Mouse (Mus musculus) neural tube, embryonic 13.5 days (tissue): ENCODE data around the gene Mpzl1. TPM values are rescaled to one million over a fixed set of nuclear protein-coding genes. Genes with fewer than 3 reads are reported as not detected.

Experiments used
- ATAC-seq: fragments of 200-750 bp; cut with Nextera tagmentation; 2 replicates; pipeline ENCODE4 v1.8.0; 2017; ENCODE audit warnings: low read depth, mild to moderate bottlenecking, moderate TSS enrichment, moderate library complexity
- H3K27ac ChIP-seq: fragments of 300-500 bp; sonication (generic); replicated peaks from 2 replicates; pipeline ENCODE4 v1.5.1; 2015; ENCODE audit warnings: moderate library complexity, mild to moderate bottlenecking, inconsistent platforms
- H3K27me3 ChIP-seq: fragments of 300-500 bp; sonication (generic); 2 replicates; pipeline ENCODE4 v1.6.1; 2015; ENCODE audit warnings: mild to moderate bottlenecking, inconsistent platforms
- H3K36me3 ChIP-seq: fragments of 300-500 bp; sonication (generic); 2 replicates; pipeline ENCODE4 v1.6.1; 2015; ENCODE audit warnings: mild to moderate bottlenecking, inconsistent platforms
- H3K4me1 ChIP-seq: fragments of 300-500 bp; sonication (generic); replicated peaks from 2 replicates; pipeline ENCODE4 v1.6.1; 2015; ENCODE audit warnings: inconsistent platforms
- H3K4me2 ChIP-seq: fragments of 300-500 bp; sonication (generic); 2 replicates; pipeline ENCODE4 v1.6.1; 2015; ENCODE audit warnings: inconsistent platforms, mild to moderate bottlenecking, moderate library complexity
- H3K4me3 ChIP-seq: fragments of 300-500 bp; sonication (generic); 2 replicates; pipeline ENCODE4 v1.5.1; 2015; ENCODE audit warnings: mild to moderate bottlenecking, inconsistent platforms
- H3K9ac ChIP-seq: fragments of 300-500 bp; sonication (generic); 2 replicates; pipeline ENCODE4 v1.6.1; 2015; ENCODE audit warnings: moderate library complexity, mild to moderate bottlenecking, inconsistent platforms
- H3K9me3 ChIP-seq: fragments of 300-500 bp; sonication (generic); 2 replicates; pipeline ENCODE4 v1.6.1; 2016; ENCODE audit warnings: inconsistent platforms
- WGBS: fragments of 180-500 bp; shearing (Covaris S2); methylation state at CpG from one replicate; pipeline ENCODE4 v1.1.7; 2015; 5-methylcytosine and 5-hydroxymethylcytosine counted together
- polyA plus RNA-seq: library from polyadenylated mRNA; unstranded; fragments of >200 nt; fragmentation: Nextera tagmentation; extraction: Ambion mirVana; gene quantifications from 2 replicates; pipeline ENCODE4 v1.2.1, GENCODE M21; 2015

Mpzl1 gene
- polyA plus RNA-seq, 1 experiment from 2014 or later: 159 TPM

GRCm38 (mm10) chr1:165609495-165610320 is 24.6 kb downstream of the Mpzl1 start:
- Histone ChIP-seq H3K9ac (no peak overlapping the region), H3K27ac (peak overlapping the region; percentile 43), H3K9me3 (no peaks in the 10 kb centered on the region), H3K4me3 (no peak overlapping the region), H3K36me3 (peaks cover 36% of the 10 kb centered on the region), H3K27me3 (no peaks in the 10 kb centered on the region), H3K4me2 (no peak overlapping the region), H3K4me1 (peaks cover 20% of the 10 kb centered on the region)
- WGBS: 58% methylated on average over 7 of the region's 7 CpGs
- peak; percentile 40; the same call in 1 of the 2 replicates for ATAC-seq

DNA sequence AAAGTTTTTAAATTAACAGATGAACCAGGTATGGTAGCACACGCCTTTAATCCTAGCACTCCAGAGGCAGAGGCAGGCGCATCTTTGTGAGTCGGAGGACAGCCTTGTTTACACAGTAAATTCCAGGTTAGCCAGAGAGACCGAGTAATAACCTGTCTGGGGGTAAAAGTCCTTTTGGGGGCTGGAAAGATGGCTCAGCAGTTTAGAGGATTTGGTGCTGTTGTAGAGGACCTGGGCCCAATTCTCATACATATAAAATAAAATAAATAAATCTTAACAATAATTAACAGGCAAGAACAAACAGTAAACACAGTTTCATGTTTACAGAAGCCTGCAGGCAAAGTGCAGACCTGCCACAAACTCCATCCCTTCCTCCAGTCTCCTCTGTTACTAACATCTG is 25.4 kb downstream of the Mpzl1 start:
- WGBS: 91% methylated on average over 4 of the region's 4 CpGs
- Histone ChIP-seq H3K36me3 (peaks cover 43% of the 10 kb centered on the region), H3K27ac (no peak overlapping the region), H3K9ac (no peak overlapping the region), H3K4me2 (no peak overlapping the region), H3K4me3 (no peak overlapping the region), H3K4me1 (peaks cover 20% of the 10 kb centered on the region), H3K27me3 (no peaks in the 10 kb centered on the region), H3K9me3 (no peaks in the 10 kb centered on the region)
- no peak for ATAC-seq

DNA sequence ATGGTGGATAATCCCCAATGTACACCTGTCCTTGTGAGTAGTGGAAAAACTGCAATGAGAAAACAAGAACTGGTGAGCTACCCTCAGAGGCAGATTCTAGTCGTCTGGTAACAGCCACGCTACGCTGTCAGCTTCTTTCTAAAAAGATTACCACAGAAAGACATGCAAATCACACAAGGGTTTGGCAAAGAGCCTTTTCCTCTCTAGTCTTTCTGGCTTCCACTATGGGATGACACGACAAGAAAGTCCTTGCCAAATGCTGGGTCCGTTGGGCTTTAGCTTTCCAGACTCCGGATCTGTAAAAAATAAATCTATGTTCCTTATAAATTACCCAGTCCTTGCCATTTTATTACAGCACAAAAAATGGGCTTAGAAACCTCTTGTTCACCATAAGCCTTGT is 28.6 kb downstream of the Mpzl1 start:
- H3K4me1 ChIP-seq: peaks cover 18% of the 10 kb centered on the region
- H3K4me3 ChIP-seq: no peak overlapping the region
- 89% methylated on average over 6 of the region's 6 CpGs for WGBS
- no peak overlapping the region for H3K9ac ChIP-seq
- peaks cover 70% of the 10 kb centered on the region for H3K36me3 ChIP-seq
- H3K27me3 ChIP-seq: no peaks in the 10 kb centered on the region
- no peak overlapping the region for H3K27ac ChIP-seq
- no peak for ATAC-seq
- H3K4me2 ChIP-seq: no peak overlapping the region
- no peaks in the 10 kb centered on the region for H3K9me3 ChIP-seq

DNA sequence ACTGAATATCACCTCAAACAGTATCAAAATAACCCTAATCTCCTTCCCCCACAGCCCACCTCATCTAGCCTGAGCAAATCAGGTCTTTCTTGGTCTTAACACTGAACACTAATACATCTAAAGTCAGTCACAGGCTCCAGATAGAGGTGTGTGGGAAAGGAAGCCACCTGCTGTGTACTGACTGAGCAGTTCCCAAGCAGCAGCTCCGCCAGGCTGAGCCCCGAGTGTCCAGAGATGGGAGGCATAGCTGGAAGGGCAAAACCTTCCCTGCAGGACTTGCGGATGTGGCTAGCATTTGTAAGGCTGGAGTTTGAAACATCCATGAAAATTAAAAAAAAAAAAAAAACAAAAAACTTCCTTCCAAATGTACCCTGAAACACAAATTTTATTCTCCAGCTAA is 29.2 kb downstream of the Mpzl1 start:
- Histone ChIP-seq H3K27ac (no peak overlapping the region), H3K9ac (no peak overlapping the region), H3K27me3 (no peaks in the 10 kb centered on the region), H3K4me1 (peaks cover 11% of the 10 kb centered on the region), H3K4me2 (no peak overlapping the region), H3K9me3 (no peaks in the 10 kb centered on the region), H3K36me3 (peaks cover 70% of the 10 kb centered on the region), H3K4me3 (no peak overlapping the region)
- no peak for ATAC-seq
- 80% methylated on average over 3 of the region's 3 CpGs for WGBS

DNA sequence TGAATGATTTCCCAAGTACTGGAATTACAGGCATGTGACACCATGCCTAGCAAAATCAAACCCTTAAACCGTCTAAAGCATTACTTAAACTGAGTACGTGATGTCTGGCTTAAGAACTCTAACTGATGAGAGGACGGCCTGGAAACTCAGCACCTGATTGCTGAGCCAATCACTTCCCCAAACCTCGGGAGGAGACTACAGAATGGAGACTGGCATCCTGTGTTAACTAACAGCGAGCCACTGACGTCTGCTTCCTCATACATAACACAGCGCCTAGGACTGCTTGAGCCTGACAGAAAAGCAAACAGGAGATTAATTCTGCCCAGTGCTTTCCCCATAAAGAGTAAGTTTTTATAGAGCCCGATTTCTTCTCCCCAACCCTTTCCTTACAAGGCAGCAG is 30.1 kb downstream of the Mpzl1 start:
- Histone ChIP-seq H3K9ac (no peak overlapping the region), H3K9me3 (no peaks in the 10 kb centered on the region), H3K4me3 (no peak overlapping the region), H3K27ac (no peak overlapping the region), H3K36me3 (peaks cover 70% of the 10 kb centered on the region), H3K4me1 (peaks cover 4% of the 10 kb centered on the region; the same call in 1 of the 2 replicates), H3K27me3 (no peaks in the 10 kb centered on the region), H3K4me2 (no peak overlapping the region)
- 92% methylated on average over 8 of the region's 8 CpGs for WGBS
- ATAC-seq: no peak

- no peak overlapping the region for H3K4me2 ChIP-seq
- no peak overlapping the region for H3K4me3 ChIP-seq
- no peak overlapping the region for H3K9ac ChIP-seq
- no peak overlapping the region for H3K27ac ChIP-seq
- no peaks in the 10 kb centered on the region for H3K9me3 ChIP-seq
- H3K36me3 ChIP-seq: peaks cover 78% of the 10 kb centered on the region
- no peaks in the 10 kb centered on the region for H3K27me3 ChIP-seq
- H3K4me1 ChIP-seq: no peaks in the 10 kb centered on the region
- ATAC-seq: no peak
- WGBS: 84% methylated on average over 14 of the region's 14 CpGs
Observed at GRCm38 (mm10) chr1:165603218-165603617, 31.1 kb downstream of the Mpzl1 start.

- no peak overlapping the region for H3K4me3 ChIP-seq
- H3K4me2 ChIP-seq: no peak overlapping the region
- H3K36me3 ChIP-seq: peaks cover 67% of the 10 kb centered on the region
- H3K27ac ChIP-seq: no peak overlapping the region
- ATAC-seq: no peak
- no peaks in the 10 kb centered on the region for H3K27me3 ChIP-seq
- no peaks in the 10 kb centered on the region for H3K4me1 ChIP-seq
- no peaks in the 10 kb centered on the region for H3K9me3 ChIP-seq
- 86% methylated on average over 9 of the region's 10 CpGs for WGBS
- no peak overlapping the region for H3K9ac ChIP-seq
Observed at GRCm38 (mm10) chr1:165601775-165602280, 32.5 kb downstream of the Mpzl1 start.

DNA sequence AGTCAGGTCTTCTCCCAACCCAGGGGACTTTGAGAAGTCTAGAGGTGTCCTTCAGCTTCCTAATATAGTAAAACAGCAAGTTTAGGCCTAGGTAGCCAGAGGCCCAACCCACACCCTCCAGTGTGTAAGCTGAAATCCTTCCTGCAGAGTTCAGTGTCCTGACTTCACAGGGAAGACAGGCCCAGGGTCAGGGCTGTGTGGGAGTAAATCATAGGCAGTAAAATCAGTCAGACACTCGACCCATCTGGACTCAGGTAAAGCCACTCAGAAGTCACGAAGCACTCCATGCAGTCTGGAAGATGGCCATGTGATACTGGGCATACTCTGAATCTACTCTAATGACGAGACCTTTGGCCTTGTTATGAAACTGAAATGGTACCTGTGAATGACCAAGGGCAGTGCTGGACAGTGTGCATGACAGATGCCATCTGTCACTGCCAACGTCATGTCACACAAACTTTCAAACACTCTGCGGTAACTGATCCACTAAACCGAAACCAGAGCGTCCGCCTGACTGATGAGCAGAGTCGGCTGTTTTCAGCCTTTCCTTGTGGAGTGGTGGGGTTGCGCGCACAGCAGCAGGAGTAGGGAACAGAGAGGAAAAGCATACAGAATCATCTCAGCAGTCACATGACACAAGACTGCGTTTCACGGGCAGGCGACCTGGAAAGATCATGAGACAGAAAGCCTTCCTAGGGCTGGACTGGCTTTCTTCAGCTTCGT is 39.5 kb downstream of the Mpzl1 start:
- no peaks in the 10 kb centered on the region for H3K9me3 ChIP-seq
- no peaks in the 10 kb centered on the region for H3K4me1 ChIP-seq
- 93% methylated on average over 15 of the region's 15 CpGs for WGBS
- H3K4me2 ChIP-seq: no peak overlapping the region
- ATAC-seq: no peak
- H3K9ac ChIP-seq: no peak overlapping the region
- H3K27me3 ChIP-seq: no peaks in the 10 kb centered on the region
- no peak overlapping the region for H3K27ac ChIP-seq
- H3K4me3 ChIP-seq: no peak overlapping the region
- H3K36me3 ChIP-seq: peaks cover 77% of the 10 kb centered on the region

DNA sequence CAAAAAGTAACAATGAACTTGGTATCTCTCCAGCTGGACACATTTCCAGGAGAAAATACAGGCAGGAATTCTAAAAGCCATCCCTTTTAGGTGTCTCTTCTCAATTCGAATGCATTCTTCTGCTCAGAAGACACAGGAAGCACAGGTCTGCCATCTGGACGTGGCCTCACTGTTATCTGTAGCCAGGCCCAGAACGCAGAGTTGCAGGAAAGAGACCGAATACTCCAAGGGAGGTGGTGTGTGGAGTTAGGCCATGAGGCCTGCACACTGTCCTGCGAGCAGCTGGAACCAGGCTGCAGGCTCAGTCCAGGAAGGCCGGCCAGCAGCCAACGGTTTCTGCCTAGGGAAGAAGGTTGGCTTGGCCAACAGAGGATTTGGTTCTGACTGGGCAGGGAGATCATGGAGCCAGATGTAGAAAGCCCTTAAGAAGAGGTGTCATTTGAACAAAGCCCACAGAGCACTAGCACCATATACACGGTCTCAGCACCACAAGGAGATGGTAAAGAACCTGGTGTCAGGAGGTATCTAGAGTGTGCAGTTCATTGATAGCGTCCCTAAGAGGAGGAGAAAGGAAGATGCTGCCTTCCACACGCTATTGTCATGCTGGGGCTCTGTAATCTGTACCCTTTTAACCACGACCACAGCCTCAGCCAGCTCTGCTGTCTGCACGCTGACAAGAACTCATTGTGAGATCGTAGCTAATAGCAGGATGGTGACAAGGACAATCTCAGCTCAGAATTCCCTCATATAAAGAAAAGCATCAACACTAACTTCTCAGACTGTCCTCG is 41.8 kb downstream of the Mpzl1 start:
- Histone ChIP-seq H3K27ac (no peak overlapping the region), H3K9me3 (no peaks in the 10 kb centered on the region), H3K4me1 (peaks cover 11% of the 10 kb centered on the region), H3K4me2 (no peak overlapping the region), H3K9ac (no peak overlapping the region), H3K27me3 (no peaks in the 10 kb centered on the region), H3K4me3 (no peak overlapping the region), H3K36me3 (peaks cover 68% of the 10 kb centered on the region)
- no peak for ATAC-seq
- 91% methylated on average over 14 of the region's 14 CpGs for WGBS

DNA sequence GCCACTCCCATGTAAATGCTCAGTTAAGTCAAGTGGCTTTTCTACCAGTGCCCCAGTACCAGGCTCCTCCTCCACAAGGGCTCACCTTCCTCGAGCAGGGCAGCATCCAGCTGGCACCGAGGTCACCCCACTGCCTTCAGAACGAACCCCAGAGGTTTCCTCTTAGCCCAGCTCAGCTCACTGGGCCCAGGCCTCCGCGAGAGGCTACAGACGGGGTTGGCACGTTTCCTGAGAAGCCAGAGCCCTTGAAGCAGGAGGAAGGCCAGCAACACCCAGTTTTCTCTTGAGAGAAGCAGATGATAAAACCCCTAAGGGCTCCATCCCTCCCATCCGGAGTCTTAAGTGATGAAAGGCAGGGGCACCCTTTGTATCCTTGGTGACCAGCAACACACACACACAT is 43.6 kb downstream of the Mpzl1 start:
- no peak for ATAC-seq
- H3K9ac ChIP-seq: no peak overlapping the region
- 81% methylated on average over 8 of the region's 8 CpGs for WGBS
- no peaks in the 10 kb centered on the region for H3K27me3 ChIP-seq
- H3K4me2 ChIP-seq: no peak overlapping the region
- H3K9me3 ChIP-seq: no peaks in the 10 kb centered on the region
- no peak overlapping the region for H3K4me3 ChIP-seq
- H3K36me3 ChIP-seq: peaks cover 56% of the 10 kb centered on the region
- H3K27ac ChIP-seq: peak overlapping the region; percentile 61
- H3K4me1 ChIP-seq: peaks cover 11% of the 10 kb centered on the region

DNA sequence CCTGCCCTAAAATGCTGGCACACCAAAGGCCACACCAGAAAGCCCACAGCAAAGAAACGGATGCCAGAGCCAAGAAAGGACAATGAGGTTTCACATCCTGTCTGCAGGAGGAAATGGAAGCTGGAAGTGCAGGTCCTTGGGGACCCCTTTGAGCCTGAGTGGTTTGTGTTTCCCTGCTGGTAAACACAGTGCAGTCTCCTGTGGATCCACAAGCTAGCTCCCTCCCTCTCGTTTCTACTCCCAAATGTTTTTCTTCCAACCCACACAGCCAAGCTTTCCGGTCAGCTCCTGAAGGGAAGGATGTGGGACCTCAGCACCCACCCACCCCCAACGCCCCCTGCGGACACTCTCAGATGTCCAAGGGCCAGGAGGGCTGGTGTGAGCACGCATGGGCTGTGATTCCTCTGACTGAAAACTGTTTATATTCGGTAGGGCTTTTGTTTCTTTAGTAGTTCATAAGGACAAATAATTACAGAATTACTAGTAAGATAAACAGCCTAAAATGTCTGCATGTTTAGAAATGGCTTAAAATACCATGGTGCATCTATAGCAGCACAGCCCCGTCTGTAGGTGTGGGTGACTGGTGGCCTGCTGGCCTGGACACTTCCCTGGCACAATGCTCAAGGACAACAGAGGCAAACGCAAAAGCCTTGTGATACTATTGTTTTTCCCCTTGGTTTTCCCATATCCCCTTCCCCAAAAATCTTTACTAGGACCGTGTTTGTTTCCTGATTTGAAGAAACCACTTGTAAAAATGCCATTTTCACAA is 44.9 kb downstream of the Mpzl1 start:
- H3K4me1 ChIP-seq: peaks cover 11% of the 10 kb centered on the region
- H3K4me3 ChIP-seq: no peak overlapping the region
- 60% methylated on average over 10 of the region's 10 CpGs for WGBS
- peaks cover 44% of the 10 kb centered on the region for H3K36me3 ChIP-seq
- H3K27ac ChIP-seq: peak overlapping the region; percentile 42
- H3K4me2 ChIP-seq: no peak overlapping the region
- H3K9me3 ChIP-seq: no peaks in the 10 kb centered on the region
- H3K27me3 ChIP-seq: no peaks in the 10 kb centered on the region
- peak; percentile 51; the same call in 1 of the 2 replicates for ATAC-seq
- H3K9ac ChIP-seq: no peak overlapping the region
